Mouse (Mus musculus) ES-E14 (cell line): ENCODE data around the gene P2rx4.

Experiments used
- CHD2 ChIP-seq: IDR thresholded peaks from 2 replicates; pipeline ENCODE4 v1.6.1; 2014; ENCODE audit warnings: mild to moderate bottlenecking, low read depth, low read length, inconsistent platforms
- HCFC1 ChIP-seq: IDR thresholded peaks from 2 replicates; pipeline ENCODE4 v1.6.1; 2012; ENCODE audit warnings: low read length, inconsistent platforms, borderline replicate concordance; ENCODE audit not compliant: insufficient read depth
- MAFK ChIP-seq: IDR thresholded peaks from 2 replicates; pipeline ENCODE4 v1.6.1; 2014; ENCODE audit warnings: mild to moderate bottlenecking, low read depth, low read length, inconsistent platforms; ENCODE audit not compliant: insufficient read depth
- ZC3H11A ChIP-seq: IDR thresholded peaks from 2 replicates; pipeline ENCODE4 v1.6.1; 2012; ENCODE audit warnings: low read depth, mild to moderate bottlenecking, inconsistent platforms, low read length, borderline replicate concordance
- ZNF384 ChIP-seq: IDR thresholded peaks from 2 replicates; pipeline ENCODE4 v1.6.1; 2012; ENCODE audit warnings: low read depth, low read length, inconsistent platforms

DNA sequence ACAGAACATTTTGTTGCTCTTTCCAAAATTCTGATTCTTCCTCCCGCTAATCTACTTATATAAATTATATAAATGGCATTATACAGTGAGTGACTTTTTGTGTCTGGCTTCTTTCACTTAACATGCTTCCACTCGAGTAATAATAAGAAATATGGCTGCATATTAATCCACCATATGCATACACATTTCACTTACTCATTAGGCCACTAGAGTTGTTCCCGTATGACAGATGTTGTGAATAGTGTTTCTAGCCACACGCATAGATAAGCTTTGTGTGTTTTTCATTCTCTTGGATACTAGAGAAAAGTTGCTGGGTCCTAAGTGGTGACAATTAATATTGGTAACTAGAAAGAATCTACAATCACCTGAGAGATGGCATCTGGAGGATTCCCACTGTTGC, 48.3 kb downstream of the P2rx4 start:
- peak; percentile 93 for TF ChIP-seq ZNF384
- no peak for TF ChIP-seq MAFK
- no peak for TF ChIP-seq CHD2
- no peak for TF ChIP-seq ZC3H11A
- TF ChIP-seq HCFC1 = no peak
